ENCODE assay signal across 8 mouse cellular contexts in the genomic region with DNA sequence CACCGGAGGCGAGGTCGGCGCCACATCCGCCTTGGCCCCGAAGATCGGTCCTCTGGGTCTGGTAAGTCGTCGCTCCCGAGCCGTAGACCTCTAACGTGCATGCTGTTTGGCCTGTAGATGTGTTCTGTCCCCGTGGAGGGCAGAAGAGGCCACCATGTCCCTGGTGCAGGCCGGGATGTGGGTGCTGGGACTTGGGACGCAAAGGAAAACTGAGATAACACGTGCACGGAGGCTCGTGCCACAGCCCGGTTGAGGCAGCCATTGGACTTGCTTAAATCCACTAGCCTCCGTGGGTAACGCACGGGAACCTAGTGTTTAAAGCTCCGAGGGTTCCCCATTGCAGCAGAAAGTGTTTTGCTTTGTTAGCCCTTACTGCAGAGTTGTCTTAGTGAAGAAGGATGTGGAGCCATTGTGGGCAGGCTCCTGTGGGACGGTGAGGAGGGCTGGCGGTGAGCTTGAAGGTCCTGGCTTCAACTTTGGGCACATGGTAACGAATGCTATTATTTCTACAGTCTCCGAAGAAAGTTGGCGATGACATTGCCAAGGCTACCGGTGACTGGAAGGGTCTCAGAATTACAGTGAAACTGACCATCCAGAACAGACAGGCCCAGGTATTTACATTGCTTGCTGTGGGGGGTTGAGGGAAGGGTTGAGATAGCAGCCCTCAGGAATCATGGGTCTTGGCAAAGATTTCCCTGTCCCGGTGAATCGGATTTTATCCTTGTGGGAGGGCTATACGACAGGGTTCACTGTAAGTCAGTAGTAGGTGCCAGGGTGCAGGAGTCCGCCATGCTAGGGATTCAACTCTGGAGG. TPM values are rescaled to one million over a fixed set of nuclear protein-coding genes. Genes with fewer than 3 reads are reported as not detected.
A peak's percentile ranks its signal among the peaks of the same experiment; 100 is the strongest.
DNase-seq lines count a peak whose midpoint lies in the region; ATAC-seq and TF ChIP-seq lines count a peak whose summit lies in the region.

No protein-coding gene starts in this region.

- peaks cover 15% of the 10 kb centered on the region for H3K36me3 ChIP-seq in thymus, adult 2 months (ENCODE audit: control insufficient read depth, insufficient read depth, low read length)
- H3K36me3 ChIP-seq in hindbrain, embryonic 12.5 days = peaks cover 33% of the 10 kb centered on the region
- H3K36me3 ChIP-seq in midbrain, embryonic 10.5 days = peaks cover 40% of the 10 kb centered on the region

- peak overlapping the region; percentile 93 for H3K9ac ChIP-seq in hindbrain, embryonic 12.5 days

- H3K4me2 ChIP-seq in hindbrain, embryonic 12.5 days (replicated peaks) = peak overlapping the region; percentile 73

- H3K4me1 ChIP-seq in thymus, adult 2 months (replicated peaks; ENCODE audit: control insufficient read depth, insufficient read depth, low read length) = peaks cover 22% of the 10 kb centered on the region
- H3K4me1 ChIP-seq in hindbrain, embryonic 12.5 days = peaks cover 37% of the 10 kb centered on the region
- peaks cover 59% of the 10 kb centered on the region for H3K4me1 ChIP-seq in midbrain, embryonic 10.5 days

- H3K4me3 ChIP-seq in thymus, adult 2 months (ENCODE audit: control insufficient read depth, insufficient read depth, low read length) = peak overlapping the region; percentile 89
- peak overlapping the region; percentile 76 for H3K4me3 ChIP-seq in hindbrain, embryonic 12.5 days
- H3K4me3 ChIP-seq in midbrain, embryonic 10.5 days = peak overlapping the region; percentile 82

- TF ChIP-seq POLR2A in thymus, adult 2 months (IDR thresholded peaks at IDR 0.05; ENCODE audit: control insufficient read depth, extremely low read depth, insufficient read depth, low read length, poor library complexity) = no peak

- H3K9me3 ChIP-seq in hindbrain, embryonic 12.5 days (replicated peaks) = no peaks in the 10 kb centered on the region
- no peaks in the 10 kb centered on the region for H3K9me3 ChIP-seq in midbrain, embryonic 10.5 days (replicated peaks)

- peak overlapping the region; percentile 84 for H3K27ac ChIP-seq in thymus, adult 2 months (ENCODE audit: control insufficient read depth, insufficient read depth, low read length)
- peak overlapping the region; percentile 72 for H3K27ac ChIP-seq in hindbrain, embryonic 12.5 days
- peak overlapping the region; percentile 92 for H3K27ac ChIP-seq in midbrain, embryonic 10.5 days (replicated peaks)

- no peak for TF ChIP-seq CTCF in thymus, adult 2 months (IDR thresholded peaks at IDR 0.05; ENCODE audit: borderline replicate concordance, control insufficient read depth, extremely low read depth, insufficient read depth, low read length, poor library complexity)

- WGBS in thymus, adult 2 months = under 1% methylated on average over 33 of the region's 33 CpGs
- WGBS in hindbrain, embryonic 12.5 days = 1% methylated on average over 33 of the region's 33 CpGs
- WGBS in midbrain, embryonic 10.5 days = under 1% methylated on average over 33 of the region's 33 CpGs

- ATAC-seq in hindbrain, embryonic 12.5 days (ENCODE audit: low FRiP score) = no peak

- no peaks in the 10 kb centered on the region for H3K27me3 ChIP-seq in thymus, adult 2 months (ENCODE audit: control insufficient read depth, insufficient read depth, low read length)
- no peaks in the 10 kb centered on the region for H3K27me3 ChIP-seq in hindbrain, embryonic 12.5 days
- no peaks in the 10 kb centered on the region for H3K27me3 ChIP-seq in midbrain, embryonic 10.5 days (ENCODE audit: low read depth, poor library complexity, severe bottlenecking)

- peak; percentile 43 for DNase-seq in cerebellum, adult 9-10 months
- no peak for DNase-seq in cerebellum, adult 11 months
- no peak for DNase-seq in thymus, adult 2 months
- no peak for DNase-seq in thymus, postnatal 10 days (ENCODE audit: low spot score in 2 of 2)
- DNase-seq in midbrain, embryonic 10.5 days (ENCODE audit: low spot score) = no peak
- DNase-seq in right cerebral cortex, adult 18-20 months = no peak
- no peak for DNase-seq in layer of hippocampus, adult 9-10 months (ENCODE audit: low spot score)

RNA-seq across cellular contexts. Expression of gene Lrsam1, which starts 0.9 kb away (rescaled TPM):
- 13.7 and 15.3 TPM in 2 replicates for polyA plus RNA-seq in thymus, adult 2 months (2012; rRNA removed)
- 19.0 and 22.0 TPM in 2 replicates for polyA plus RNA-seq in hindbrain, embryonic 12.5 days (2016; fragmentation: Nextera tagmentation; extraction: Ambion mirVana)
- polyA plus RNA-seq in midbrain, embryonic 10.5 days (2016; fragmentation: Nextera tagmentation; extraction: Ambion mirVana) = 9.8 and 12.9 TPM in 2 replicates

RNA-seq across cellular contexts. Expression of gene Rpl12, which starts 0.9 kb away (rescaled TPM):
- 495 and 552 TPM in 2 replicates for polyA plus RNA-seq in thymus, adult 2 months (2012; rRNA removed)
- 101 and 114 TPM in 2 replicates for polyA plus RNA-seq in hindbrain, embryonic 12.5 days (2016; fragmentation: Nextera tagmentation; extraction: Ambion mirVana)
- 144 and 172 TPM in 2 replicates for polyA plus RNA-seq in midbrain, embryonic 10.5 days (2016; fragmentation: Nextera tagmentation; extraction: Ambion mirVana)

RNA-seq across cellular contexts. Expression of gene Slc2a8, which starts 19.6 kb away (rescaled TPM):
- polyA plus RNA-seq in thymus, adult 2 months (2012; rRNA removed) = 29.8 and 32.6 TPM in 2 replicates
- polyA plus RNA-seq in hindbrain, embryonic 12.5 days (2016; fragmentation: Nextera tagmentation; extraction: Ambion mirVana) = 22.4 and 23.9 TPM in 2 replicates
- 19.5 and 23.3 TPM in 2 replicates for polyA plus RNA-seq in midbrain, embryonic 10.5 days (2016; fragmentation: Nextera tagmentation; extraction: Ambion mirVana)
